Mouse (Mus musculus) erythroblast, embryonic 14.5 days (primary cell): Measurements from ENCODE around the gene Ythdf1.

Source experiments
- GATA1 ChIP-seq: IDR thresholded peaks from 2 replicates; pipeline ENCODE4 v1.6.1; 2012; ENCODE audit warnings: low read length, inconsistent platforms, mixed read lengths
- TAL1 ChIP-seq: IDR thresholded peaks from 3 replicates; pipeline ENCODE4 v1.6.1; 2012; ENCODE audit warnings: low read length, inconsistent platforms, mixed read lengths

GRCm38 (mm10) chr2:180919913-180920809 is 588 bp downstream of the Ythdf1 start:
- no peak for TF ChIP-seq TAL1
- no peak for TF ChIP-seq GATA1
